Mouse (Mus musculus): ENCODE measurements around the gene Ttyh1. TPM values are rescaled to one million over a fixed set of nuclear protein-coding genes. Genes with fewer than 3 reads are reported as not detected.
"Not testable (repeated sequence)": the region's sequence is repeated elsewhere in the genome, so short reads cannot be mapped to it uniquely, and the experiment has no call there.

Gene Ttyh1
- polyA plus RNA-seq, 1 experiment: 51.3 TPM

- DNase-seq (ENCODE audit: low read depth): no peak
Measured at GRCm38 (mm10) chr7:4143506-4143905, 24.3 kb downstream of the Ttyh1 start.

DNA sequence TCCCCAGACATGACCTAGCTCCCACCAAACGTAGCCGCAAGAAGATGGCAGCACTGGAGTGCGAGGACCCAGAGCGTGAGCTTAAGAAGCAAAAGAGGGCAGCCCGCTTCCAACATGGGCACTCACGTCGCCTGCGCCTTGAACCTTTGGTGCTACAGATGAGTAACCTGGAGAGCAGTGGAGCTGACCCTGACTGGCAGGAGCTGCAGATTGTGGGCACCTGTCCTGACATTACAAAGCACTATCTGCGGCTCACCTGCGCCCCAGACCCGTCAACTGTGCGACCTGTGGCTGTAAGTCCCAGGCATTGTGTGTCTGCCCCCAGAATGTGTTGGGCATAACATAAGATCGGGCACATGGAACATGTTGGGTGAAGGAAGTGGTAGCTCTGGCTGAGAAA, 24.8 kb downstream of the Ttyh1 start:
- no peak for DNase-seq (ENCODE audit: low read depth)

GRCm38 (mm10) chr7:4144766-4145551, 25.8 kb downstream of the Ttyh1 start:
- DNase-seq (ENCODE audit: low read depth): no peak

- no peak for DNase-seq (ENCODE audit: low read depth)
Measured at GRCm38 (mm10) chr7:4145552-4146190, 26.5 kb downstream of the Ttyh1 start.

DNA sequence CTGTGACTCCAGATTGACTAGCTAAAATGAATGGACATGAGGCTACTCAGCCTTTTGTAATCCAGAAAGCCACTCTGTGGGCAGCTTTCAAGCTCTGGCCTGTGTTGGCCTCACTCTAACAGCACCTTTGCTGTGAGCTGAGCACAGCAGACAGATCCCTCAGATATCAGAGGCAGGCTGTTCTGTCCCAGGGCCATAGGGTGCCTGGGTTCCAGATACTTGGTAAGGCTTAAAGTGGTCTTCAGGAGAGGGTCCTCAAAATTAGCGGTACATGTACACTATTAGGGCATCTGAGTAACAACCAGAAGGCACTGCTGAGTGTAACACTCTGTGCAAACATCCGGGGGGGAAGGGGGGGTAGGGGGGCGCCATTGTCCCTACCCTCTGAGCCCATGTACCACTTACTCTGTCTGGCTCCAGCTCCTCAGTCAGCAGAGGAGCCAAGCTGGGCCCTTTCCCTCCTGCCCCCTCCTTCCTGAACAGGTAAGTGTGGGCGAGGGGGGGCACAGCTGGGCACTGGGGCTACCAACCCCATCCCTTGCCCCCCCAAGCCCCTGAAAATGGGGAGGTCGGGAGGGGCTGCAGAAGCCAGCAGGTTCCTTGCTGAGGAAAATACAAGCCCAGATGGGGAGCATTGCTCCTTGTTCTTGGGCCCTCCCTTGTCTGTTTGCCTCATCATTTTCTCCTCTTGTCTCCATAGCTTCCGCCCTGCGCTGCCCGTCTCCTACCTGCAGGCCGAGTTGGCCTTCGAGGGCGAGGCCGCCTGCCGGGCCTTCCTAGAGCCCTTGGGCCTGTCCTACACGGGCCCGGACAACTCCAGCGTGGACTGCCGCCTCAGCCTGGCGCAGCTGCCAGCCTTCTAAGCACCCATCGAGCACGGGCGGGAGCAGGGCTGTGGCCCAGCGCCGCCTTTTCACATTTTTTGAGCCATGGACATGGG, 27.3 kb downstream of the Ttyh1 start:
- no peak for DNase-seq (ENCODE audit: low read depth)

- no peak for DNase-seq (ENCODE audit: low read depth)
Measured at GRCm38 (mm10) chr7:4147371-4147770, 28.2 kb downstream of the Ttyh1 start.

- DNase-seq (ENCODE audit: low read depth): no peak
Measured at GRCm38 (mm10) chr7:4147836-4148235, 28.6 kb downstream of the Ttyh1 start.

DNA sequence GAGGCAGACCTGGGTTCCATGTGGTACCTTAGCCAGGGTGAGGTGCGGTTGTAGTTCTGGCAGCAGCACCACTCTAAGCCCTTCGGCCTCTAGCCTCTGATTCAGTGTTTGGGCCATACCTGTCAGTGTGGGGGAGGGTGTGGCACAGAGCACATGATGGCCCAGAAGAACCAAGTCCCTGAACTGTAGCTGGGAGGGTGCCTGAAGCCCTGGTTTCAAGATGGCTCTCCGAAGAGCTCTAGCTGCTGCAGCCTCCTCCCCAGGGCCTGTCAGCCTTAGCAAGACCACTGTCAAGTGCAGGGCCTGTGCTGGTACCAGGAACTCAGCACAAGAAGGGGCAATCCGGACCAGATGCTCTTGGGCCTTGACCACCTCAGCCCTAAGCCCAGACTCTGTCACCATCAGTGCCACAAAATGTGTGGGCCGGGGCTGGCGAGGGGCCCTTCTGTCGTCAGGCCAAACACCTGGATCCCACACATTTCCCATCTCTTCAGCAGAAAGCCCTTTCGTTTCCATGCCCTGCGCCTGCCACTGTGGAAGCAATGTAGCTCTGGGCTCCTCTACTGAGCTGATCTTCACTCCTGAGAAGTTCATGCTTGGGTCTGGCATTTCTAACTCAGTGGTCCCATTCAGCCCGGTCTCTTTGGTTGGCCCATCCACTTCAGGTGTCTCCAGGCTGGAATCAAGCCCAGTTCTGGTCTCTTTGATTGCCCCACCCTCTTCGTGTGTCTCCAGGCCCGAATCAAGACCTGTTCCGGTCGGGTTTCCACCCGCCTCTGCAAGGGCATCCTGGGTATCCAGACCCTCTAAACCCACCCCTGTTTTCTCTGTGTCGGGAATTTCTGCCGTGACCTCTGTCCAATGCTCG, 29.4 kb downstream of the Ttyh1 start:
- no peak for DNase-seq (ENCODE audit: low read depth)

DNA sequence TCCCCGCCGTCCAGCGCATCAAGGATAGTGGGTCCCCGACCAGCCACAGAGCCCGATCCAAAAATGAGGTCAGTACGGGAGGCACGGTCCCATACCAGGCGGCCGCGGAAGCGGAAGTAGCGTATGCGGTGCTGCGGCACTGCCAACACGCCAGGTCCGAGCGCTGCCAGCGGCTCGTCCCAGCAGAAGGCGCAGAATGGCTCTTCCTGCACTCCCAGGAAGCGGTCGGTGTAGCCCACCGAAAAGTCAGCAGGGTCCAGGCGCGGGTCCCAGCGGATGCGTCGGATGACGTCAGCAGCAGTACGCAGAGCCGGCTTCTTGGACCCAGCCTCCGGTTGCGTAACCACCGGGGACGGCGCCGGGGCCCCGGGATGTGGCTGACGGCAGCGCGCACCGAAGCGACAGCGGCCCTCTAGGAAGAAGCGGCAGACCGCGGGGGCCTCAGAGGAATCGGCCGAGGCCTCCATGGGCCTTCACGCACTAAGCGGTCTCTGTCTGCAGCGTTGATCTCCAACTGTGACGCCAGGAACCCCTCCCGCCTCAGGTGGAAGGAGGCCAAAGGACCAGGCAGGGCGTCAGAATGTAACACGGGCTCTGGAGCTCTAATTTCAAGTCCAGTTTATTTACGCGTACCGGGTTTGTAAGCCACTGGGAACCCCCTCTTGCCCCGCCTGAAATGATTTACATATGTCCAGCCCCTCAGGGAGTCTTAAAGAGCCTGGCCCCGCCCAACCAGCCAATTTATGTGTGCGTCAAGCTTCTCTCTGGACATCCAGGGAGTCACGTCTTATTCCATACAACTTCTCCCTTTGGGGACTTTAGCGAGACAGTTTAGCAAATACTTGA, 30.2 kb downstream of the Ttyh1 start:
- no peak for DNase-seq (ENCODE audit: low read depth)

DNA sequence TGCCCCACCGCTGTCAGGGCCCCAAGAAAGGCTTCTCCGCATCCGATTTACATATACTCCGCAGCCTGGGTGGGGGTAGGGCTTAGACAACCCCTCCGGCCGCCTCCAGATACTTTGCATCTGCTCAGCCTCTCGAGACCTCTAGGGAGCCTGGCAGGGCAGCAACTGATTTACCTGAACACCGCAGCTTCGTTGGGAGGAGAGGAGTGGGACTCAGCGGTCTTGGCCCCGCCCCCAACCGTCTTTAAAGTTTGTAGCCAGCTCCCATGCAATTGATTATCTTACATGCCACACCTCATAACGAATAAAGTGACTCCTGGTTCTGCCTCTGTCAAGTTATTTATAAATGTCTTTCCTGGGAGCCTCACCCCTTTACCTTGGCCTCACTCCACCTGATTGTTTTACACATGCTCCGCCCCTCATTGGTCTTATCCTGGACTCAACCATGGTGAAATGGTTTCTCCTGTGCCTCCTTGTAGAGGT, 30.9 kb downstream of the Ttyh1 start, which contains the start of gene Leng9:
Leng9 (minus strand) TSS at position 316 of the 483 bp plus-strand sequence.
- DNase-seq (ENCODE audit: low read depth): no peak

GRCm38 (mm10) chr7:4150811-4151221, 31.6 kb downstream of the Ttyh1 start:
- no peak for DNase-seq (ENCODE audit: low read depth)

DNA sequence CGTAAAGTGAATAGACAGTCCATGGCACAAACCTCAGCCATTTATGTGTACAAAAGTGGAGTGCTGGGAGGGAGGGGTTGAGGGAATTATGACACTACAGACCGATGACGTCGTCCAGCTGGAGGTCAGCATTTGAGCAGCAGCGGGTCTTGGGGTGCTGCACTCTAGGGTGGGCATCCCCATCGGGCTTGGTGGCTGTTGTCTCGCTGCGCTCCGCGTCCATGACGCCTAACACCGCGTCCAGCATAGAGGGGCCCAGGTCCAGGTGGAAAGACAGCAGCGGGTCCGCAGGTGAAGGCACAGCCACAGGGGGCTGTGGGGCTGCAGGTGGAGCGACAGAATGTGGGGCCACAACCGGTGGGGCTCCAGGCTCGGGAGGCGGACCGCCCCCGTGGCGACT, 32.0 kb downstream of the Ttyh1 start:
- DNase-seq (ENCODE audit: low read depth): no peak

- no peak for DNase-seq (ENCODE audit: low read depth)
Measured at GRCm38 (mm10) chr7:4154356-4154755, 35.1 kb downstream of the Ttyh1 start.

- DNase-seq (ENCODE audit: low read depth): no peak
Measured at GRCm38 (mm10) chr7:4154976-4155375, 35.8 kb downstream of the Ttyh1 start.

GRCm38 (mm10) chr7:4161596-4161995, 42.4 kb downstream of the Ttyh1 start:
- DNase-seq (ENCODE audit: low read depth): not testable (repeated sequence)

- no peak for DNase-seq (ENCODE audit: low read depth)
Measured at GRCm38 (mm10) chr7:4163571-4164072, 44.4 kb downstream of the Ttyh1 start.

- DNase-seq (ENCODE audit: low read depth): no peak
Measured at GRCm38 (mm10) chr7:4164090-4164910, 45.1 kb downstream of the Ttyh1 start, which contains the start of gene Cdc42ep5. TSS of gene Cdc42ep5 (minus strand) at chr7:4164860.

DNA sequence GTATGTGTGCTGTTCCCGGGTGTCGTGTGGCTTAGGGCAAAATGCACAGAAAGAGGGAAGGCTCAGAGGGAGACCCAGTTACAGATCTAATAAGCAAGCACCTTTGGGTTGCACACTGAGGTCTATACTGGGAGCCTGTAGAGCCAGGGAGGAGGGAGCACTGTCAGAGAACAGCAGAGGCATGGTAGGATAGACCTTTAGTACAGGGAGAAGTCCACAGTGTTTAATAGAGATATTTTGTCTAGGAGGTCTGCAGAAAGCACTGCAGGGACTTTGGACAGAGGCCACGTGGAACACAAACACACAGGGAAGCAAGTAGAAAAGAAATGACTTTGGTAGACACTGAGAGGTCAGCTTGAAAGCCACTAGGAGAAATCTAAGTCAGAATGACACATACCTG, 46.1 kb downstream of the Ttyh1 start:
- DNase-seq (ENCODE audit: low read depth): no peak

GRCm38 (mm10) chr7:4167098-4167497, 47.9 kb downstream of the Ttyh1 start:
- no peak for DNase-seq (ENCODE audit: low read depth)

Data from gonadal fat pad, adult 2 months (tissue).